Mouse (Mus musculus): Measurements from ENCODE around the gene Slc38a1. TPM values are rescaled to one million over a fixed set of nuclear protein-coding genes. Genes with fewer than 3 reads are reported as not detected.

Gene Slc38a1
- total and polyA plus RNA-seq, 2 experiments from 2014 or later, result 52.4 to 56.7 TPM

- H3K9ac ChIP-seq (replicated peaks; ENCODE audit: low read depth, low read length), result no peak overlapping the region
- no peaks in the 10 kb centered on the region for H3K9me3 ChIP-seq (replicated peaks; ENCODE audit: control insufficient read depth, low read length)
- no peak for DNase-seq (ENCODE audit: low spot score)
- 86% methylated on average over 9 of the region's 9 CpGs for WGBS
- H3K36me3 ChIP-seq (replicated peaks; ENCODE audit: control insufficient read depth, insufficient read depth, low read length), result no peaks in the 10 kb centered on the region; the same call in 1 of the 2 replicates
- no peaks in the 10 kb centered on the region for H3K27me3 ChIP-seq (ENCODE audit: control insufficient read depth, insufficient read depth, low read length)
- no peak for ATAC-seq (ENCODE audit: insufficient read depth, low read depth)
- H3K4me1 ChIP-seq (ENCODE audit: control insufficient read depth, insufficient read depth), result peaks cover 25% of the 10 kb centered on the region
- H3K27ac ChIP-seq (ENCODE audit: low read depth), result 0 out of 2 replicates have a peak overlapping the region, but pooled peaks have one; percentile 2
- no peak overlapping the region for H3K4me3 ChIP-seq (ENCODE audit: low read depth, low read length)
- TF ChIP-seq CTCF (IDR thresholded peaks at IDR 0.05; ENCODE audit: low read depth), result no peak
- no peak for TF ChIP-seq EP300 (IDR thresholded peaks at IDR 0.05; ENCODE audit: low read depth)
- H3K4me2 ChIP-seq (ENCODE audit: low read depth, low read length), result no peak overlapping the region
Observed at GRCm38 (mm10) chr15:96597116-96597515, 45.6 kb downstream of the Slc38a1 start.

- Histone ChIP-seq H3K4me1 (ENCODE audit: control insufficient read depth, insufficient read depth) (peaks cover 34% of the 10 kb centered on the region), H3K4me3 (ENCODE audit: low read depth, low read length) (no peak overlapping the region), H3K27ac (ENCODE audit: low read depth) (no peak overlapping the region), H3K27me3 (ENCODE audit: control insufficient read depth, insufficient read depth, low read length) (no peaks in the 10 kb centered on the region), H3K9me3 (replicated peaks; ENCODE audit: control insufficient read depth, low read length) (no peaks in the 10 kb centered on the region), H3K36me3 (replicated peaks; ENCODE audit: control insufficient read depth, insufficient read depth, low read length) (peaks cover 9% of the 10 kb centered on the region), H3K4me2 (ENCODE audit: low read depth, low read length) (no peak overlapping the region), H3K9ac (replicated peaks; ENCODE audit: low read depth, low read length) (no peak overlapping the region)
- WGBS, result 87% methylated on average over 7 of the region's 7 CpGs
- TF ChIP-seq CTCF (IDR thresholded peaks at IDR 0.05; ENCODE audit: low read depth), result no peak
- TF ChIP-seq EP300 (IDR thresholded peaks at IDR 0.05; ENCODE audit: low read depth), result no peak
- no peak for DNase-seq (ENCODE audit: low spot score)
- no peak for ATAC-seq (ENCODE audit: insufficient read depth, low read depth)
Observed at GRCm38 (mm10) chr15:96594316-96594715, 48.4 kb downstream of the Slc38a1 start.

GRCm38 (mm10) chr15:96593866-96594265, 48.8 kb downstream of the Slc38a1 start:
- ATAC-seq (ENCODE audit: insufficient read depth, low read depth) (no peak), DNase-seq (ENCODE audit: low spot score) (no peak)
- H3K4me3 ChIP-seq (ENCODE audit: low read depth, low read length), result no peak overlapping the region
- no peak overlapping the region for H3K4me2 ChIP-seq (ENCODE audit: low read depth, low read length)
- 76% methylated on average over 7 of the region's 7 CpGs for WGBS
- H3K27ac ChIP-seq (ENCODE audit: low read depth), result no peak overlapping the region
- H3K9ac ChIP-seq (replicated peaks; ENCODE audit: low read depth, low read length), result no peak overlapping the region
- peaks cover 34% of the 10 kb centered on the region for H3K4me1 ChIP-seq (ENCODE audit: control insufficient read depth, insufficient read depth)
- H3K27me3 ChIP-seq (ENCODE audit: control insufficient read depth, insufficient read depth, low read length), result no peaks in the 10 kb centered on the region
- TF ChIP-seq EP300 (IDR thresholded peaks at IDR 0.05; ENCODE audit: low read depth) (no peak), CTCF (IDR thresholded peaks at IDR 0.05; ENCODE audit: low read depth) (no peak)
- no peaks in the 10 kb centered on the region for H3K9me3 ChIP-seq (replicated peaks; ENCODE audit: control insufficient read depth, low read length)
- H3K36me3 ChIP-seq (replicated peaks; ENCODE audit: control insufficient read depth, insufficient read depth, low read length), result peaks cover 9% of the 10 kb centered on the region

GRCm38 (mm10) chr15:96593457-96593856, 49.3 kb downstream of the Slc38a1 start:
- TF ChIP-seq CTCF (IDR thresholded peaks at IDR 0.05; ENCODE audit: low read depth), result no peak
- no peak for TF ChIP-seq EP300 (IDR thresholded peaks at IDR 0.05; ENCODE audit: low read depth)
- Histone ChIP-seq H3K36me3 (replicated peaks; ENCODE audit: control insufficient read depth, insufficient read depth, low read length) (peaks cover 13% of the 10 kb centered on the region), H3K4me1 (ENCODE audit: control insufficient read depth, insufficient read depth) (peaks cover 30% of the 10 kb centered on the region), H3K9ac (replicated peaks; ENCODE audit: low read depth, low read length) (no peak overlapping the region), H3K4me2 (ENCODE audit: low read depth, low read length) (no peak overlapping the region), H3K27me3 (ENCODE audit: control insufficient read depth, insufficient read depth, low read length) (no peaks in the 10 kb centered on the region), H3K4me3 (ENCODE audit: low read depth, low read length) (no peak overlapping the region), H3K27ac (ENCODE audit: low read depth) (no peak overlapping the region), H3K9me3 (replicated peaks; ENCODE audit: control insufficient read depth, low read length) (no peaks in the 10 kb centered on the region)
- 66% methylated on average over 6 of the region's 6 CpGs for WGBS
- ATAC-seq (ENCODE audit: insufficient read depth, low read depth) (no peak), DNase-seq (ENCODE audit: low spot score) (no peak)

- H3K4me2 ChIP-seq (ENCODE audit: low read depth, low read length), result no peak overlapping the region
- no peak for ATAC-seq (ENCODE audit: insufficient read depth, low read depth)
- peak overlapping the region; percentile 69 for H3K27ac ChIP-seq (ENCODE audit: low read depth)
- H3K36me3 ChIP-seq (replicated peaks; ENCODE audit: control insufficient read depth, insufficient read depth, low read length), result peaks cover 17% of the 10 kb centered on the region
- H3K4me1 ChIP-seq (ENCODE audit: control insufficient read depth, insufficient read depth), result peaks cover 25% of the 10 kb centered on the region
- H3K9ac ChIP-seq (replicated peaks; ENCODE audit: low read depth, low read length), result no peak overlapping the region
- TF ChIP-seq EP300 (IDR thresholded peaks at IDR 0.05; ENCODE audit: low read depth) (no peak), CTCF (IDR thresholded peaks at IDR 0.05; ENCODE audit: low read depth) (no peak)
- H3K4me3 ChIP-seq (ENCODE audit: low read depth, low read length), result no peak overlapping the region
- no peak for DNase-seq (ENCODE audit: low spot score)
- H3K9me3 ChIP-seq (replicated peaks; ENCODE audit: control insufficient read depth, low read length), result no peaks in the 10 kb centered on the region
- WGBS, result 74% methylated on average over 13 of the region's 13 CpGs
- no peaks in the 10 kb centered on the region for H3K27me3 ChIP-seq (ENCODE audit: control insufficient read depth, insufficient read depth, low read length)
Observed at GRCm38 (mm10) chr15:96592976-96593375, 49.7 kb downstream of the Slc38a1 start.

GRCm38 (mm10) chr15:96591876-96592417, 50.8 kb downstream of the Slc38a1 start:
- Histone ChIP-seq H3K27me3 (ENCODE audit: control insufficient read depth, insufficient read depth, low read length) (no peaks in the 10 kb centered on the region), H3K4me1 (ENCODE audit: control insufficient read depth, insufficient read depth) (peaks cover 24% of the 10 kb centered on the region), H3K4me2 (ENCODE audit: low read depth, low read length) (0 out of 2 replicates have a peak overlapping the region, but pooled peaks have one; percentile 8), H3K36me3 (replicated peaks; ENCODE audit: control insufficient read depth, insufficient read depth, low read length) (peaks cover 27% of the 10 kb centered on the region), H3K9ac (replicated peaks; ENCODE audit: low read depth, low read length) (no peak overlapping the region), H3K4me3 (ENCODE audit: low read depth, low read length) (no peak overlapping the region), H3K9me3 (replicated peaks; ENCODE audit: control insufficient read depth, low read length) (no peaks in the 10 kb centered on the region), H3K27ac (ENCODE audit: low read depth) (peak overlapping the region; percentile 69)
- TF ChIP-seq EP300 (IDR thresholded peaks at IDR 0.05; ENCODE audit: low read depth) (no peak), CTCF (IDR thresholded peaks at IDR 0.05; ENCODE audit: low read depth) (no peak)
- 54% methylated on average over 10 of the region's 10 CpGs for WGBS
- DNase-seq (ENCODE audit: low spot score) (peak; percentile 75), ATAC-seq (ENCODE audit: insufficient read depth, low read depth) (peak; percentile 74)

Measured in heart, postnatal 0 days (tissue).